Mouse (Mus musculus): Measurements from ENCODE around the gene Ap1b1. TPM values are rescaled to one million over a fixed set of nuclear protein-coding genes. Genes with fewer than 3 reads are reported as not detected.

Ap1b1 gene
- polyA plus RNA-seq, 1 experiment from 2014 or later = 54.8 TPM

Small RNA genes within 50 kb of the gene (microRNA-seq; reads per million reads assigned to microRNA genes)
- gene Gm47296 = not detected

Other genes starting within 250 kb of the Ap1b1 start
- gene Cabp7, start 240.0 kb upstream of the Ap1b1 start, polyA plus RNA-seq (2016; fragmentation: Nextera tagmentation; extraction: Ambion mirVana) = 0.19 and 0.20 TPM in 2 replicates
- 70.5 and 73.3 TPM in 2 replicates for gene Nf2, start 137.3 kb upstream of the Ap1b1 start, polyA plus RNA-seq (2016; fragmentation: Nextera tagmentation; extraction: Ambion mirVana)
- 81.4 and 81.8 TPM in 2 replicates for gene Nipsnap1, start 112.9 kb upstream of the Ap1b1 start, polyA plus RNA-seq (2016; fragmentation: Nextera tagmentation; extraction: Ambion mirVana)
- gene Thoc5, start 91.5 kb upstream of the Ap1b1 start, polyA plus RNA-seq (2016; fragmentation: Nextera tagmentation; extraction: Ambion mirVana) = 42.3 and 44.1 TPM in 2 replicates
- 0.65 and 1.0 TPM in 2 replicates for gene Nefh, start 38.8 kb upstream of the Ap1b1 start, polyA plus RNA-seq (2016; fragmentation: Nextera tagmentation; extraction: Ambion mirVana)
- 1.1 TPM in 2 replicates for gene Rasl10a, start 71.3 kb downstream of the Ap1b1 start, polyA plus RNA-seq (2016; fragmentation: Nextera tagmentation; extraction: Ambion mirVana)
- 44.3 and 47.6 TPM in 2 replicates for gene Gas2l1, start 78.5 kb downstream of the Ap1b1 start, polyA plus RNA-seq (2016; fragmentation: Nextera tagmentation; extraction: Ambion mirVana)
- gene Rhbdd3, start 112.1 kb downstream of the Ap1b1 start, polyA plus RNA-seq (2016; fragmentation: Nextera tagmentation; extraction: Ambion mirVana) = 26.4 and 27.9 TPM in 2 replicates
- 949 and 978 TPM in 2 replicates for gene Ewsr1, start 112.4 kb downstream of the Ap1b1 start, polyA plus RNA-seq (2016; fragmentation: Nextera tagmentation; extraction: Ambion mirVana)
- 27.9 and 31.0 TPM in 2 replicates for gene Emid1, start 165.4 kb downstream of the Ap1b1 start, polyA plus RNA-seq (2016; fragmentation: Nextera tagmentation; extraction: Ambion mirVana)